Mouse (Mus musculus): ENCODE data around the gene Gpr19. TPM values are rescaled to one million over a fixed set of nuclear protein-coding genes. Genes with fewer than 3 reads are reported as not detected.

The Gpr19 gene
- polyA plus RNA-seq, 1 experiment = 24.4 TPM

DNA sequence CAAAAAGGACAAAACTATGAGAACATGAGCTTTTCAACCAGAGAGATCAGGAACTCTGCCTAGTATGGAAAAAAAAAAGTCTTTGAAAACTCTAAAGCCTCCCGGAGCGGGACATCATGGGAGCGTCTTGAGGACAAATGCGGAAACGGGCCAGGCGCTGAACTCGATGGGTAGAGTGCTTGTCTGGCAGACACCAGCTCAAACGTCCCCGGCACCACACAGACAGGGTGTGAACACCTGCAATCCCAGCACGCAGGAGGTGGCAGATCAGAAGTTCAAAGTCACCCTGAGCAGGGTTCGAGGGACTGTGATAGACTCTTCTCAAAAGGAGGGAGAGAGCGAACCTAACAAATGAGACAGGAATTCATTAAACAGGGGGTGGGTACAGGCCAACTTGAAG, 37.0 kb downstream of the Gpr19 start:
- Histone ChIP-seq H3K4me1 (ENCODE audit: control insufficient read depth, insufficient read depth, low read length) (peaks cover 2% of the 10 kb centered on the region), H3K4me3 (ENCODE audit: insufficient read depth, low read length) (no peak overlapping the region), H3K27ac (ENCODE audit: insufficient read depth, low read length) (no peak overlapping the region)
- TF ChIP-seq CTCF (IDR thresholded peaks at IDR 0.05; ENCODE audit: extremely low read depth, insufficient read depth, low read length) = no peak
- TF ChIP-seq POLR2A (IDR thresholded peaks at IDR 0.05; ENCODE audit: extremely low read depth, insufficient read depth, low read length) = no peak

DNA sequence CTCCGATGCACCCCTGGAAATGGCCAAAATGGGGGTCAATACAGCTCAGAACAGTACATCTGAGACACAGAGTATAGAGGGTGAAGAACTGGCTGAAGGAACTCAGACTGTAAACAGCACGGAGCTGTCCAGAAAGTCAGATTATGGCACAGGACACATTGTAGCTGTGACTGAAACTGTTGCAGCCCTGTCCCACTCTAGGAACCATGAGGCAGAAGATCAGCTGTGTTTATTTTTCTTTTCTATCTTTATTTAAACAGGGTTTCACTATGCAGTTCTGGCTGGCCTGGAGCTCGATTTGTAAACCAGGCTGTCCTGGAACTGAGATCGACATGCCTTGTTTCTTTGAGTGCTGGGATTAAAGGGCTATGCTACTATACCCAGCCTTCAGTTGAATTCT, 38.1 kb downstream of the Gpr19 start:
- Histone ChIP-seq H3K4me1 (ENCODE audit: control insufficient read depth, insufficient read depth, low read length) (peaks cover 2% of the 10 kb centered on the region), H3K4me3 (ENCODE audit: insufficient read depth, low read length) (no peak overlapping the region), H3K27ac (ENCODE audit: insufficient read depth, low read length) (no peak overlapping the region)
- TF ChIP-seq POLR2A (IDR thresholded peaks at IDR 0.05; ENCODE audit: extremely low read depth, insufficient read depth, low read length) (no peak), CTCF (IDR thresholded peaks at IDR 0.05; ENCODE audit: extremely low read depth, insufficient read depth, low read length) (no peak)

DNA sequence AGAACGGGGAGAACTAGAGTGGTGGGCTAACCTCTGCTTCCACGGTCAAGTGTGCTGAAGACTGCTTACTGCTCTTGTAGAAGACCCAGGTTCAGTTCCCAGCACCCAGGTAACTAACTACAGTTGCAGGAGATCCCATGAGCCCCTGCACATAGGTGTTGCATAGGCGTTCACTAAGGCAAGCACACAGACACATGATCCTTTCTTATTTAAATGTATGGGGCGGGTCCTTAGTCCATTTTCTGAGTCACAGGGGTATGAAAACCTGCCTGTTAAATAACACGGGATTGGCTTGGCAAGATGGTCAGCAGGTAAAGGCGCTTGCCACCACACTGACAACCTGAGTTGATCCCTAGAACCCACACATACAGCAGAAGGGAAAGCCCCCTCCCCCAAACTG, 39.4 kb downstream of the Gpr19 start:
- TF ChIP-seq POLR2A (IDR thresholded peaks at IDR 0.05; ENCODE audit: extremely low read depth, insufficient read depth, low read length) (no peak), CTCF (IDR thresholded peaks at IDR 0.05; ENCODE audit: extremely low read depth, insufficient read depth, low read length) (no peak)
- Histone ChIP-seq H3K4me1 (ENCODE audit: control insufficient read depth, insufficient read depth, low read length) (peaks cover 2% of the 10 kb centered on the region), H3K27ac (ENCODE audit: insufficient read depth, low read length) (no peak overlapping the region), H3K4me3 (ENCODE audit: insufficient read depth, low read length) (no peak overlapping the region)

DNA sequence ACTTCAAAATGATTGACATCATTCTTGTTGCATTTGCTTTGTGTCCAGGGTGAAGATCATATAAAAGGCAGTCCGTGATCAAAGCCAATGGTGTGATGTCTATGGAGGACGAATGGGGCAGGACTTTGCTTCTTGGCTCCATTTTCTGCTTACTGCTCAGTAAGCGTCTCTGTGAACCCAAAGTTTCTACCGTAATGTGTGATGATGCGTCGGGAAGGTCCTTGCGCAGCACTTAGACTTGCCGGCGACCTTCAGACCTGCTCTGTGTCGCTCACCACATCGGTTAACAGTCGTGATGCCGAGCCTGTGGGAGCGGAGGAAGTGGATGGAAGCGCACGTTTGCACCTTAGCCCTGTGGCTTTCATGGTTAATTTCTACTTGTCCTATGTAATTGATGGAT, 42.5 kb downstream of the Gpr19 start:
- H3K4me3 ChIP-seq (ENCODE audit: insufficient read depth, low read length) = no peak overlapping the region
- no peak for TF ChIP-seq CTCF (IDR thresholded peaks at IDR 0.05; ENCODE audit: extremely low read depth, insufficient read depth, low read length)
- no peak for TF ChIP-seq POLR2A (IDR thresholded peaks at IDR 0.05; ENCODE audit: extremely low read depth, insufficient read depth, low read length)
- H3K4me1 ChIP-seq (ENCODE audit: control insufficient read depth, insufficient read depth, low read length) = no peaks in the 10 kb centered on the region
- no peak overlapping the region for H3K27ac ChIP-seq (ENCODE audit: insufficient read depth, low read length)

DNA sequence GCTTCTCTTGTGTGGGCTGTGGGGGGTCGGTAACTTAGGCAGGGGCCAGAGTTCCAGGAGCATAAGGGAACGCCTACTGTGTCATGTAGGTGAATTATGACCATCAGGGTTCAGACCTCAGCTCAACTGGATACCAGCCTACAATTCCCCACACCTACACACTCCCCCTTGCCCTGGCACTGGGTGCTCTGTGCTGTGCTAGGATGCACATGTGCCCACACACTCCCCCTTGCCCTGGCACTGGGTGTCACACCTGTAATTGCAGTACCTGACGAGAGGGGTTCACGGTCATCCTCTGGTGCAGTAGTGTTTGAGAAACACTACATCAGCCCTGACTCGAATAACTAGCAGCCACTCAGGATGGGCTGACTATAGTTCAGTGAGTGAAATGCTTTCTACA, 43.6 kb downstream of the Gpr19 start:
- no peak for TF ChIP-seq CTCF (IDR thresholded peaks at IDR 0.05; ENCODE audit: extremely low read depth, insufficient read depth, low read length)
- no peak for TF ChIP-seq POLR2A (IDR thresholded peaks at IDR 0.05; ENCODE audit: extremely low read depth, insufficient read depth, low read length)
- Histone ChIP-seq H3K27ac (ENCODE audit: insufficient read depth, low read length) (no peak overlapping the region), H3K4me1 (ENCODE audit: control insufficient read depth, insufficient read depth, low read length) (no peaks in the 10 kb centered on the region), H3K4me3 (ENCODE audit: insufficient read depth, low read length) (no peak overlapping the region)

DNA sequence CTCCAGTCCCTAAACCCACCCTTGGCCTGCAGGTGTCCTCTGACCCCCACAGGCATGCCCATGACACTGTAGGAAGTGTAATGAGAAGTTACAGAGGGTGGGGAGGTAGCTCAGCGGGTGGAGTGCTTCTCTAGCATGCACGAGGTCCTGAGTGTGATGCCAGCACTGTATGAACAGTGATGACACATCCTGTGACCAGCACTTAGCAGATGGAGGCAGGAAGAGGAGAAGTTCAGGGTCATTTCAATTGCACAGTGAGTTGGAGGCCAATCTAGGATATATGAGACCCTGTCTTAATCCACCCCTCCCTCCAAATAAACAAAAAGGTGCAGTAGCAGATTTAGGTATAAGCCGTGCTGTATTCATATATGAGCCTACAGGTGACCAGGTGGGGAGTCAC, 48.4 kb downstream of the Gpr19 start:
- H3K4me1 ChIP-seq (ENCODE audit: control insufficient read depth, insufficient read depth, low read length) = no peaks in the 10 kb centered on the region
- no peak overlapping the region for H3K27ac ChIP-seq (ENCODE audit: insufficient read depth, low read length)
- TF ChIP-seq POLR2A (IDR thresholded peaks at IDR 0.05; ENCODE audit: extremely low read depth, insufficient read depth, low read length) = no peak
- no peak for TF ChIP-seq CTCF (IDR thresholded peaks at IDR 0.05; ENCODE audit: extremely low read depth, insufficient read depth, low read length)
- no peak overlapping the region for H3K4me3 ChIP-seq (ENCODE audit: insufficient read depth, low read length)

DNA sequence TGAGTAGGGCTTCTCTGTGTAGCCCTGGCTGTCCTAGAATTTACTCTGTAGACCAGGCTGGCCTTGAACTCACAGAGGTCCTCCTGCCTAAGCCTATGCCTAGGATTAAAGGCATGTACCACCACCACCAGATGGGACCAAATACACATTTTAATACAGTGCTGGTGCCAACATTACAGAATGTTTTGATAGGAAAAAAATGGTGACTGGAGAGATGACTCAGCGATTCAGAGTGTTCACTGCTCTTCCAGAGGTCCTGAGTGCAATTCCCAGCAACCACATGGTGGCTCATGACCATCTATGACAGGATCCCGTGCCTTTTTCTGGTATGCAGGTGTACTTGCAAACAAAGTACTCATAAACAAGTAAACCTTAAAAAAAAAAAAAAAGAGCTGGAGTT, 48.9 kb downstream of the Gpr19 start:
- no peak overlapping the region for H3K27ac ChIP-seq (ENCODE audit: insufficient read depth, low read length)
- H3K4me3 ChIP-seq (ENCODE audit: insufficient read depth, low read length) = no peak overlapping the region
- TF ChIP-seq POLR2A (IDR thresholded peaks at IDR 0.05; ENCODE audit: extremely low read depth, insufficient read depth, low read length) = no peak
- no peak for TF ChIP-seq CTCF (IDR thresholded peaks at IDR 0.05; ENCODE audit: extremely low read depth, insufficient read depth, low read length)
- no peaks in the 10 kb centered on the region for H3K4me1 ChIP-seq (ENCODE audit: control insufficient read depth, insufficient read depth, low read length)

DNA sequence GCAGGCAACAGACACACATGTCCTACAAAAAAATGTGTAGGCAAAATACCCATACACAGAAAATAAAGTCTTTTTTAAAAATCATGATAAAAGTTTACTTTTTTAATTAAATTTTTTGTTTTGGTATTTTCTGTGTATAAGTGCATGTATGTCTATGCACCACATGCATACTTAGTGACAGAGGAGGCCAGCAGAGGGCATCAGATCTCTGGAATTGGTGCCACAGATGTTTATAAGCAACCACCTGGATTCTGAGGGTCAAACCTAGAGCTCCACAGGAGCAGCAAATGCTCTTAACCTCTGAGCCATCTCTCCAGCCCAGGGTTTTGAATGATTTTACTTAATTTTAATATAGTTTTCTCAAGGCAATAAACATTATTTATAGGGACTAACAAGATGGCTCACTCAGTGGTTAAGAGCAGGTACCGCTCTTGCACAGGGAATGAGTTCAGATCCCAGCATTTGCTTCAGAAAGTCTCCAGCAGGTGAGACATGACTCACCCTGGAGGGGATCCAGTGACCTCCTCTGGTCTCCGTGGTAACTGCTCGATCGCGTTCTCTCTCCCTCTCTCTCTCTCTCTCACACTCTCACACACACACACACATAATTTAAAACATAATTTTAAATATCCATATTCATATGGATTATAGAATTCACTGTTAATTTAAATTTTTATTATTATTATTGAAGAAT, 50.0 kb downstream of the Gpr19 start:
- no peaks in the 10 kb centered on the region for H3K4me1 ChIP-seq (ENCODE audit: control insufficient read depth, insufficient read depth, low read length)
- H3K4me3 ChIP-seq (ENCODE audit: insufficient read depth, low read length) = no peak overlapping the region
- H3K27ac ChIP-seq (ENCODE audit: insufficient read depth, low read length) = no peak overlapping the region
- TF ChIP-seq CTCF (IDR thresholded peaks at IDR 0.05; ENCODE audit: extremely low read depth, insufficient read depth, low read length) (0 out of 2 replicates have a peak, but pooled peaks have one; percentile 7), POLR2A (IDR thresholded peaks at IDR 0.05; ENCODE audit: extremely low read depth, insufficient read depth, low read length) (no peak)

DNA sequence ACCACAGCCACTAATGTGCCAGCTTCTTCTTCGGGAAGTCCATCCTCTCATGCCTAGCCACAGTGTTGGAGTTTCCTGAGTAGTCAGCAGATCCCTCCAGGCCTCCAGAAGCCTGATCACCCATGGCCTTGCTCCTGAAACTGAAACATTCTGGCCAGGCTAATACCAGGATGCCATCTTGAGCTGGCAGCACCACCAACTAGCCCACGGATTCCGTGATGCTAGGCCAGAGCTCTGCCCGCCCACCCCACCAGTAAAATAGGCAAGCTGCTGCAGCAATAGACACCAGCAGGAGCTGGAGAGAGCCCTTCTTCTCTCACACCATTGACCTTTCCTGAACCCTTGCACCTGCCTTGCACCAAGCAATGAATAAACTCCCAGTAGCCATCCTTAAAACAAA, 50.8 kb downstream of the Gpr19 start:
- TF ChIP-seq POLR2A (IDR thresholded peaks at IDR 0.05; ENCODE audit: extremely low read depth, insufficient read depth, low read length) = no peak
- TF ChIP-seq CTCF (IDR thresholded peaks at IDR 0.05; ENCODE audit: extremely low read depth, insufficient read depth, low read length) = no peak

DNA sequence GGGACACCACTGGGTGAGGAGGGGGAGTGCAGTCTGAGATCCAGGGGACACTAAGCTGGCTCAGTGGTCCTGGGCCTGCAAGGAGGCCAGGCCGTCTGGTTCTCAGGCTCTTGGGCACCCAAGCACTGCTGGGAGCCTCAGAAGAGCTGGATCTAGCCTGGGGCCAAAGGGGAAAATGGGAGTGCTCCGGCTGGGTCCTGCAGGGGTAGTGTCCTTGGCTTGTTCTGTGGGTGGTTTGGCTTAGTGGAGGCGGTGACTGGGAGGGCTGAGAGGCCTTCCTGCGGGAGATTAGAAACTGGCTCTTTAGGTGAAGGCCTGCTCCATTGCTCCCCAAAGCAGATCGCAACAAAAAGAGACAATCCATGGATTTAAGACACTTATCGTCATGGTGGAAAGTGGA, 52.1 kb downstream of the Gpr19 start:
- TF ChIP-seq POLR2A (IDR thresholded peaks at IDR 0.05; ENCODE audit: extremely low read depth, insufficient read depth, low read length) (no peak), CTCF (IDR thresholded peaks at IDR 0.05; ENCODE audit: extremely low read depth, insufficient read depth, low read length) (no peak)
- Histone ChIP-seq H3K4me3 (ENCODE audit: insufficient read depth, low read length) (no peak overlapping the region), H3K4me1 (ENCODE audit: control insufficient read depth, insufficient read depth, low read length) (no peaks in the 10 kb centered on the region), H3K27ac (ENCODE audit: insufficient read depth, low read length) (no peak overlapping the region)

More for the DNA sequence above, 50.8 kb downstream of the Gpr19 start:
- H3K4me1 ChIP-seq (ENCODE audit: control insufficient read depth, insufficient read depth, low read length) = no peaks in the 10 kb centered on the region
- H3K4me3 ChIP-seq (ENCODE audit: insufficient read depth, low read length) = no peak overlapping the region
- H3K27ac ChIP-seq (ENCODE audit: insufficient read depth, low read length) = no peak overlapping the region

Data from cortical plate, adult 2 months (tissue).